Mouse (Mus musculus) G1E-ER4 (cell line): ENCODE measurements at regions not wholly inside any gene's neighbourhood (a gene's known extent, or its start where the extent isn't known, plus 50 kb on each side); places are given as distances from the start of the nearest gene placed in this dataset.

Source experiments
- GATA1 ChIP-seq: IDR thresholded peaks from one replicate; pipeline ENCODE4 v1.8.0; 2012; ENCODE audit warnings: low read length, inconsistent platforms

GRCm38 (mm10) chr10:17608220-17608619 is 114.8 kb upstream of the Cited2 start:
- no peak for TF ChIP-seq GATA1

DNA sequence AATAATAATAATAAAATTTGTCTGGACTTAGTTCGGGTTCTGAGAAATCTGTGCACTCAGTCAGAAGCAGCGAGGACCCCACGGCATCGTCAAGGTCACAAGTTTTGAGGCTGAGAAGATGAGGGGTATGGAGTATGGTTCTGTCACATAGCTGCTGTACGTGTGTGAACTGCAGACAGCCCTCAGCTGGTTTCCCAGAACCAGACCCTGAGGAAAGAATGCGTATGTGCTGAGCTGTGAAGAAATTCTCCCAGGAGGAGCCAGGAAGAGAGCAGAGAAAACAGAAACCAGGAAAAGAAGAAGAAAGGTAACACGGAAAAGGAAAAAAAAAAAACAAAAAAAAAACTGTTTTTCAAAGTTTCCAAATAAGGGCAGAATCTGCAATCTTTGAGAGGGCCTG is 112.4 kb upstream of the Cited2 start:
- no peak for TF ChIP-seq GATA1

DNA sequence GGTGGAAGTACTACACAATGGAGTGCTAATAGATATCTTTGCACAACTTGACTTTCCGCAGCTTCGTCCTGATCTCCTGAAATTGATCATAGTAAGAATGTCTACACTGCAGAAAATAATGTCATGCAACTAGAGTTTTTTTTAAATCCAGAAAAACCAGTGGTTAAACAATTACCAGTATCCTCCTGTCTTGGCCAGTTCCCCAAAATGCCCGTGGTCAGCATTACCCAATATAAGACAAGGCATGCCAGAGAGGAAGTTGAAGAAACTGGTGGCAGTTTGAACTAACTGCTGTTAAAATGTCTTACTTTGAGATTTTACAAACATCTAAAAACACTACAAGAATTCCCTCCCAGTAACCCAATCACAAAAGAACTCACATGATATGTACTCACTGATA is 109.7 kb upstream of the Cited2 start:
- TF ChIP-seq GATA1, result no peak

GRCm38 (mm10) chr10:17618024-17618423 is 105.0 kb upstream of the Cited2 start:
- no peak for TF ChIP-seq GATA1

DNA sequence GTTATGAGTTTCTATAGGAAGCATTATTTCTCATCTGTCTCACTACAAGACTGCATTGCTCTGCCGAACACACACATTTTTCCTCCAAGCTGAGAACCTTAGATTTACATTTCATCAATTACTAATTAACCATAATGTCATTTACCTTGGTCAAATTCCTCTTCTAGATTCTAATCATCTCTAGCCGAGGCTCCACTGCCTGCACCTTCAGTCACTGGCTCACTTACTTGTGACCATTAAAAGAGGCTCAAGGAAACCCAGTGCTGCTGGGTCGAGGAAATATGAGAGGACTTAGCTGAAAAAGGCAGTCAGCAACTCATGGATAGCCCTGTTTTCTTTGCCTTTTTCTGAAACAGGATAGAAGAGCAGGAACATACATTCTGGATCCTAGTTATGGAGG is 103.4 kb upstream of the Cited2 start:
- TF ChIP-seq GATA1, result no peak

DNA sequence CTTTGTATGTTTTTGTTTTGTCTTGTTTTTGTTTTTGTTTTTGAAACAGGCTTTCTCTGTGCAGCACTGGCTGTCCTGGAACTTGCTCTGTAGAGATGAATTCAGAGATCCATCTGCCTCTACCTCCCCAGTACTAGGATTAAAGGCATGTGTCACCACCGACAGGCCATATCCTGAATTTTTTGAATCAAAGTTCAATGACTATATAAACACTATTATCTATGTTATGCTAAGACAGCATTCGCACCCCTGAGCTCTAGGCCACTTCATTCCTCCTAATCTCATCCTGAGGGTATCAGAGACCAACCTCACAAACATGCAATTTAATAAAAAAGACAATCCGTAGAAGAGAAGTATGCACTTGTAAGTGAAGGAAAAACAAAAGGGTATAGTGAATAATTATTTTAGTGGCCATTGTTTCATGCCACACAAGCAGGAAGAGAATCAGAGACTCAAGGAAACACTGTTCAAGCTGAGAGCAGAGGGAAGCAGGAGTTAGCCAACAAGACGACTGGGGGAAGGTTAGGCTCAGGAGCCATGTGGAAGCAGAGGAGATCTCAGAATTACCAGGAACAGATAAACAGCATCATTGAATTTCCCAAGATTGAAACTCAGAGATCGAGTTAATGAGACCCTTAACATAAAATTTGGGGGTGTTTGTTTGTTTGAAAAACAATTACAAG is 101.2 kb upstream of the Cited2 start:
- no peak for TF ChIP-seq GATA1

- TF ChIP-seq GATA1, result no peak
Observed at GRCm38 (mm10) chr10:17622802-17623201, 100.2 kb upstream of the Cited2 start.

GRCm38 (mm10) chr10:17629709-17630108 is 93.3 kb upstream of the Cited2 start:
- TF ChIP-seq GATA1, result no peak

DNA sequence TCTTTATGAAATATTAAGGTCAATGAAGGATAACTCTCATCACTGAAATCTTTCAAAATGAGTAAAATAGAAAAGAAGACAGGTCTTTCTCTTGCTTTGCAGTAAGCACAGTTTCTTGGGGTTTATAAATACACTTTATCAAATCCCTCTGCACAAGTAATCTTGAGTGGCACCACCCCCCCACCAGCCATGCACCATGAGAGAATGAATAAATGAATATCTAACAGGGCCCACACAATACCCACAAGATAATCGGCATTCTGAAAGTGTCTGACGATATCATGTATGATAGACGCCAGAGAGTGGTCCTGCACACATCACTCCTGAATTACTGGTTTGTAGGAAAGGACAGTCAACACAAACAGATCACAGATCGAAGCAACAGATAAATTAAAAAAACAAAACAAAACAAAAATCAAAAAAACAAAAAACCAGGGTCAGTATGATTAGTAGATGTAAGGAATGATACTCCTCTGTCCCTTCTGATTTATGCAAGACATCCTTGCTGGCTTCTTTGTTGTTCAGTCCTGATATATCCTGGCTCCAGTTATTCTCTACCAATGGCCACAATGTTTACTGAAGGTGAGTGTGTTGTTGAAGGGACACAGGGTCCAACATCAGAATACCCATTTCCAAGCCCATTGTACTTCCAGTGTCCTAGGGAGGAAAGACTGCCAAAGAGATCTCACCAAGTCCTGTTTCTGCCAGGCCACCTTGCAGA is 92.0 kb upstream of the Cited2 start:
- no peak for TF ChIP-seq GATA1

GRCm38 (mm10) chr10:17631817-17632216 is 91.2 kb upstream of the Cited2 start:
- no peak for TF ChIP-seq GATA1

DNA sequence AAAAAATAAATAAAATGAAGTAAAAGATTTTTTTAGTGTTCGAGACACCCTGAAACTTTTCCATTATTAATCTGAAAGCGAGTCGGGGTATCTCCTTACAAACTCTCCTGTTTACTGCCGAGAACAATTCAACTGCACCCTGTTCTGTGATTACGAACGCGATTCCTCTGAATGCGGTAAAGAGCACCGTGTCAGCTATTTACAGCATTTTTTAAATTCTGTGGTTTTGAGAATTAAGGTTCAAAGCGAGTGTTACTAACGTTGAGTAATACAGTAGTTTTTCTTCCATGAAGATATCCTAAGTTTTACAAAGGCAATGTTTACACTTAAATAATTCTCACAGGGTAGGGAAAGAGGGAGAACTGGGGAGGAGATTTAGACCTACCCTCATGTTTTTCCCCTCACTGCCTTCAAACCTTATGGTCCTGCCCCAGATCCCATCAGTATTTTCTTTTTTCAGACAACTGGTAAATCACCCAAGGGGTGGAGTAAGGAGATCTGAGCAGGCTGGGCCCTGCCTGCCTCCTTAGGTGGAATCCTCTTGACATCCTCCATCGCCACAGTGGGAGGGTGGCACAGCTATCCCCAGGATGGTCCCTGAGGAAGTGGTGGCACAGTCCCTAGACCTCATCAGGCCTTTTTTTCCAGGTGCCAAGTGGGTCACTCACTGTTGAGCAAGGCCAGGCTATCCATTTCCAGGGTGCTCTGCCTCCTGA is 89.9 kb upstream of the Cited2 start:
- no peak for TF ChIP-seq GATA1

- no peak for TF ChIP-seq GATA1
Observed at GRCm38 (mm10) chr10:17645363-17645762, 77.7 kb upstream of the Cited2 start.

- no peak for TF ChIP-seq GATA1
Observed at GRCm38 (mm10) chr10:17646391-17646790, 76.6 kb upstream of the Cited2 start.

DNA sequence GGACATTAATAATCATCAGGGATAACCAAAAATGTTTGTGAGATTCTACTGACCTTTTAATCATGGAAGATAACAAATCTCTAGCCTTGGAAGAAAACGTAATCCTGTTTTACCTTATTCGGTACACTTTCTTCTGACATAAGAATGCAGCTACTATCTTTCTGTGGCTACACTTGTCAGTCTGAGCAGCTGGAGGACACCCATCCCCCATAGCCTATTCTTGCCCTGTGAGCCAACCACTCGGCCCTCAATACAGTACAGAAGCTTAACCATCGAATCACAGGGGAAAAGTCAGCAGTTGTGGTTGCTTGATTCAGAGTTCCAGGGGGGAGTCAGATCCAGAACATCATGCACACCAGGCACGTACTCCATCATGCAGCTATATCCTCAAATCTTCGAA is 74.9 kb upstream of the Cited2 start:
- TF ChIP-seq GATA1, result no peak

GRCm38 (mm10) chr10:17650997-17651750 is 71.8 kb upstream of the Cited2 start:
- TF ChIP-seq GATA1, result no peak

DNA sequence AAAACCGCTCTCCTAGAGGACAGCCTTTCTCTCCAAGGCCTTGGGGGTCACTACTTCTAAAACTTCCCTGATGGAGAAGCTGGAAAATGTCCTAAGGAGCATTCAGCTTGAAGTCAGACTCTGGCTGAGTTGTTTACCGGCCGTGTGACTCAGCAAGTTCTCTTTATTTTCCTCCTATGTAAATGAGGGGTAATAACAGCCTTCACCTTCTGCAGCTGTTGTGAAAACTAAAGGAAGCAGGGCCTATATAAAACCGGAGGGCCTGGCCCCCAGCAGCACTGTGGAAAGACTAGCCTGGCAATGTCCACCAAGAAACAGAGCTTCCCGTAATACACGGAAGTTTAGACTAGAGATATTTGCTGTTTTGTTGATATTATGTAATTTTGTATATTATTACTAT is 69.7 kb upstream of the Cited2 start:
- TF ChIP-seq GATA1, result no peak
